Mouse (Mus musculus): Measurements from ENCODE around the gene Grhpr. TPM values are rescaled to one million over a fixed set of nuclear protein-coding genes. Genes with fewer than 3 reads are reported as not detected.
"Not testable (repeated sequence)": the region's sequence is repeated elsewhere in the genome, so short reads cannot be mapped to it uniquely, and the experiment has no call there.

The Grhpr gene
- polyA plus RNA-seq, 1 experiment from 2014 or later: 87.9 TPM

DNA sequence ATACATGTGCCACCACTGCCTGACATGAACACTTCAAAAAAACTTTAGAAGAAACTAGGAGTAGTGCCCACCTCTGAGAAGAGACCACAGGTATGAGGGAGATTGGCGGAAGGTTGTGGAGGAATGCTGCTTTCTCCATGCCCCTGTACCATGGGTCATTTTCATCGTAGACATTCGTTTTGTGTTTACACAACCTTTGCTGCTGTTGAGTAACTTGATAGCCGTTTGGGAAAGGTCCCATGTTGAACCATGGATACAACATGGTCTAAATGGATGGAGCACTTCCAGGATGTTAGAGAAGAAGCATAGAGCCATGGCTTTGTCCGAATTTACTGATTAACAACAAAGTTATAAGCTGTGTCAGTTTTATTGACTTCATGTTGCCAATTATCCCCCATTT is 3.0 kb upstream of the Grhpr start:
- H3K27ac ChIP-seq (ENCODE audit: low read depth, low read length): no peak overlapping the region
- WGBS (ENCODE audit: insufficient replicate concordance): 76% methylated on average over 5 of the region's 5 CpGs
- no peak overlapping the region for H3K9ac ChIP-seq (ENCODE audit: low read depth, low read length)
- ATAC-seq (replicated peaks; ENCODE audit: insufficient number of reproducible peaks, low FRiP score, low TSS enrichment): no peak
- no peaks in the 10 kb centered on the region for H3K27me3 ChIP-seq (ENCODE audit: control insufficient read depth, insufficient read depth, low read length)
- H3K9me3 ChIP-seq (replicated peaks; ENCODE audit: control insufficient read depth, low read length): no peaks in the 10 kb centered on the region
- no peak overlapping the region for H3K4me3 ChIP-seq (ENCODE audit: low read depth, low read length)
- no peak overlapping the region for H3K4me2 ChIP-seq
- H3K36me3 ChIP-seq (ENCODE audit: control insufficient read depth, insufficient read depth, low read length): no peaks in the 10 kb centered on the region
- peaks cover 19% of the 10 kb centered on the region for H3K4me1 ChIP-seq (ENCODE audit: control insufficient read depth, insufficient read depth, low read length)

DNA sequence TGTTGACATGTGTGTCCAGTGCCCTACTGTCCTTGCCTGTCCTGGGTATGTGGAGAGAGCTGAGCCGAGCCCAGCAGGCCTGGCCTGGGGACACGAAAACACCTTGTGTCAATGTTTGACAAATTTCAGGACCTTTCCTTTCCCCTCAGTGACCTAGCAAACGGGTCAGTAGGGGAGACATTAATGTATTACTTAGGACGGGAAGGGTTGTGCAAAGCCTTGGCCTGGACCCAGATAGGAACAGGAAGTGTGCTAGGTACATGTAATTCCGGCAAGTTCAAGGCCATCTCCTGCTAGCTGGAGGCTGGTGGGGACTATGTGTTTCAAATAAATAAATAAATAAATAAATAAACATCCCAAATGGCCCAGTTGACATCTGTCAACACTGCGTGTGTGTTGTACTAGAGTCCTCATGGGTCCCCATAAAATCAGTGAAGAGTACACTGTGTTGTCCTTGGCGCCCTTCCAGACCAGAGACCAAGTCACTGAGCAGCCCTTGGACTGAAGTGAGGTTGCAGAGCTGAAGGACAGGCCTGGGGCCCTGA is 1.3 kb upstream of the Grhpr start:
- Histone ChIP-seq H3K27ac (ENCODE audit: low read depth, low read length) (no peak overlapping the region), H3K27me3 (ENCODE audit: control insufficient read depth, insufficient read depth, low read length) (no peaks in the 10 kb centered on the region), H3K36me3 (ENCODE audit: control insufficient read depth, insufficient read depth, low read length) (no peaks in the 10 kb centered on the region; the same call in 1 of the 2 replicates), H3K4me1 (ENCODE audit: control insufficient read depth, insufficient read depth, low read length) (peaks cover 22% of the 10 kb centered on the region), H3K4me2 (no peak overlapping the region), H3K4me3 (ENCODE audit: low read depth, low read length) (no peak overlapping the region), H3K9ac (ENCODE audit: low read depth, low read length) (no peak overlapping the region), H3K9me3 (replicated peaks; ENCODE audit: control insufficient read depth, low read length) (no peaks in the 10 kb centered on the region)
- WGBS (ENCODE audit: insufficient replicate concordance): 68% methylated on average over 7 of the region's 7 CpGs
- no peak for ATAC-seq (replicated peaks; ENCODE audit: insufficient number of reproducible peaks, low FRiP score, low TSS enrichment)

DNA sequence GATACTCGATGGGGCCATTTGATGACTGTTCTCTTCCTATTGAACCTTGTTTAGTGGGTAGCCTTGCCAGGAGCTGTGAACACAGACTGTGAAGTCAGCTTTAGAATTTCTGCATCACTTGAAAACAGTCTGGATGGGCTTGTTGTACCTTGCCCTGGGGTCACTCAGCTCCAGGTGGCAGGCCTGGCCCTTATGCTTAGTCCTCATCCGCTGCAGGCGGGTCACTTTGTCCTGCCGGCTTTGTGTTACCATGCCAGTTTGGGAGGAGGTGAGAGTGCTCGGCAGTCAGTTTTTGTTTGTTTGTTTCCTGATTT is 736 bp downstream of the Grhpr start:
- WGBS (ENCODE audit: insufficient replicate concordance): 31% methylated on average over 5 of the region's 5 CpGs
- Histone ChIP-seq H3K4me3 (ENCODE audit: low read depth, low read length) (peak overlapping the region; percentile 88), H3K27ac (ENCODE audit: low read depth, low read length) (peak overlapping the region; percentile 90), H3K9me3 (replicated peaks; ENCODE audit: control insufficient read depth, low read length) (no peaks in the 10 kb centered on the region), H3K27me3 (ENCODE audit: control insufficient read depth, insufficient read depth, low read length) (no peaks in the 10 kb centered on the region), H3K4me1 (ENCODE audit: control insufficient read depth, insufficient read depth, low read length) (peaks cover 22% of the 10 kb centered on the region), H3K4me2 (peak overlapping the region; percentile 96), H3K9ac (ENCODE audit: low read depth, low read length) (peak overlapping the region; percentile 93), H3K36me3 (ENCODE audit: control insufficient read depth, insufficient read depth, low read length) (peaks cover 4% of the 10 kb centered on the region; the same call in 1 of the 2 replicates)
- no peak for ATAC-seq (replicated peaks; ENCODE audit: insufficient number of reproducible peaks, low FRiP score, low TSS enrichment)

DNA sequence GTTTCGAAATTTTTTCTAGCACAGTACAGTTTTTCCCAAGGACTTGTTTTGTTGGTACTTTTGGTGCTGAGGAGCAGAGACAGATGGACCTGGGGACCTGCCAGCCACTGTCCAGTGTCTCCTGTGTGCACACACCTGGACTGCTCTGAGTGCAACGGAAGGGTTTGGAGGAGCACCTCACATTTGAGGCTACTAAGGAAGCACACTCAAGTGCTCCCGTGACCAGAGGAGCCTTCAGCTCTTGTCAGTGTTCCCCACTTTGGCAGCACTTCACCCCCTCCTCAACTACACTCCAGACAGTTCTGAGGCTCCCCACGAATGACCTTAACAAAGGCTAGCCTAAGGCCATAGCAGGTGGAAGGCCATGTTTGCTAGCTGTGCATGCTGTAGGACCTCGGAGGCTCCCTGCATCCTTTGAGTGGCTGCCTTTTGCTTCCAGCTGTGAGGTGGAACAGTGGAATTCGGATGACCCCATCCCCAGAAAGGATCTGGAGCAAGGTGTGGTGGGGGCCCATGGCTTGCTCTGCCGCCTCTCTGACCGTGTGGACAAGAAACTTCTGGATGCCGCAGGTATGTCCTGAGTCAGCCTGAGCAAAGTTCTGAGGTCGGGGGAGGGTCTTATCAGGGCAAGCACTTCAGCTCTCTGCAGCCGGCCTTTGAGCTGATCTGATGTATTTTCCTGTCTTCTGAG is 1.4 kb downstream of the Grhpr start:
- Histone ChIP-seq H3K9me3 (replicated peaks; ENCODE audit: control insufficient read depth, low read length) (no peaks in the 10 kb centered on the region), H3K4me3 (ENCODE audit: low read depth, low read length) (peak overlapping the region; percentile 88), H3K36me3 (ENCODE audit: control insufficient read depth, insufficient read depth, low read length) (peaks cover 6% of the 10 kb centered on the region; the same call in 1 of the 2 replicates), H3K4me1 (ENCODE audit: control insufficient read depth, insufficient read depth, low read length) (peaks cover 22% of the 10 kb centered on the region), H3K27me3 (ENCODE audit: control insufficient read depth, insufficient read depth, low read length) (no peaks in the 10 kb centered on the region), H3K4me2 (peak overlapping the region; percentile 96), H3K9ac (ENCODE audit: low read depth, low read length) (peak overlapping the region; percentile 46), H3K27ac (ENCODE audit: low read depth, low read length) (no peak overlapping the region)
- ATAC-seq (replicated peaks; ENCODE audit: insufficient number of reproducible peaks, low FRiP score, low TSS enrichment): no peak
- WGBS (ENCODE audit: insufficient replicate concordance): 53% methylated on average over 11 of the region's 11 CpGs

DNA sequence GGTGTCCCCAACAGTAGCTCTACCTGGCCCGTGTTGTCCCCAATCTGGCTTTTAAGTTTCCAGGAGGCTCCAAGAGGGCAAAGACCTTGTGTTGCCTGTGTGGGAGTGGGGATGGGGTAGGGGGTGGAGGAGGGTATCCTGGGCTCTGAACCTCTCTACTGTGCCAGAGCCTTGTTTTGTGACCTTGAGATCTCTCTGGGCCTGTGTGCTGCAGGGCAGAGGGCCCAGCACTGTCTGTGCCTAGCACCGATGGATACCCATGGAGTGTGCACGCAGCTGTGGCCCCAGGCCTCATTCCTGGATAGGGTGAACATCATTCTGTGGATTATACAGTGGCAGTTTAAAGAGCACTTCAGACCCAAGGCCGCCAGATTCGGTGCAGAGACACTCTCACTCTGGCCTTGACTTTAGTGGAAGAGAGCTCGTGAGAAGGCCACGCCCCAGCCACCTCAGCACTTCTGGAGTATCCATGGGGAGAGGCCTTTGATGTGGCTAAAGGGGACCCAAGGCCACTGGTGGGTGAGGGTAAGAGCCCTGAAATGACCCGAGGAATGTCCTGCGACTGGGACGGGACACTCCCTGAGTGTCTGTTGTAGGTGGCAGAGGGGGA is 2.0 kb downstream of the Grhpr start:
- Histone ChIP-seq H3K27me3 (ENCODE audit: control insufficient read depth, insufficient read depth, low read length) (no peaks in the 10 kb centered on the region), H3K27ac (ENCODE audit: low read depth, low read length) (no peak overlapping the region), H3K4me1 (ENCODE audit: control insufficient read depth, insufficient read depth, low read length) (peaks cover 22% of the 10 kb centered on the region), H3K9ac (ENCODE audit: low read depth, low read length) (peak overlapping the region; percentile 46), H3K4me3 (ENCODE audit: low read depth, low read length) (peak overlapping the region; percentile 19), H3K36me3 (ENCODE audit: control insufficient read depth, insufficient read depth, low read length) (peaks cover 8% of the 10 kb centered on the region; the same call in 1 of the 2 replicates), H3K4me2 (peak overlapping the region; percentile 96), H3K9me3 (replicated peaks; ENCODE audit: control insufficient read depth, low read length) (no peaks in the 10 kb centered on the region)
- 57% methylated on average over 10 of the region's 10 CpGs for WGBS (ENCODE audit: insufficient replicate concordance)
- ATAC-seq (replicated peaks; ENCODE audit: insufficient number of reproducible peaks, low FRiP score, low TSS enrichment): no peak

DNA sequence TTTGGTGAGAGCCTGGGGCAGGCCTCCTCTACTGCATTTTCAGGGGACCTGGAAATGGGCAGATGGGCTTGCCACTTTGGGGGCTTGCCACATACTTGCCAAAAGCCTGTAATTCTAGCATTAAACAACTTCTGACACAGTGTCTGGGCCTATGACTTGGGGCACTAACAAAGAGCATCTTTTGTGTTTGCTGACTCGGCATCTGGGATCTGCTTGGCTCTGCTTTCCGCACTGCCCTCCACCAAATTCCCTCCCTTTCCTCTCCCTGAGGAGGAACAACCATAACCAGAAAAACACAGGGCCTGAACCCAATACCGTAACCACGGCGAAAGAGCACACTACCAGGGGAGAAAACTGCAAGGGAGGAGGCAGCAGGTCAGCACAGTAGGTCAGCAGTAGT is 9.4 kb downstream of the Grhpr start:
- Histone ChIP-seq H3K4me2 (no peak overlapping the region), H3K4me1 (ENCODE audit: control insufficient read depth, insufficient read depth, low read length) (no peaks in the 10 kb centered on the region), H3K27ac (ENCODE audit: low read depth, low read length) (no peak overlapping the region), H3K4me3 (ENCODE audit: low read depth, low read length) (no peak overlapping the region), H3K27me3 (ENCODE audit: control insufficient read depth, insufficient read depth, low read length) (no peaks in the 10 kb centered on the region), H3K9ac (ENCODE audit: low read depth, low read length) (no peak overlapping the region), H3K36me3 (ENCODE audit: control insufficient read depth, insufficient read depth, low read length) (peaks cover 23% of the 10 kb centered on the region), H3K9me3 (replicated peaks; ENCODE audit: control insufficient read depth, low read length) (no peaks in the 10 kb centered on the region)
- no peak for ATAC-seq (replicated peaks; ENCODE audit: insufficient number of reproducible peaks, low FRiP score, low TSS enrichment)
- 93% methylated on average over 5 of the region's 5 CpGs for WGBS (ENCODE audit: insufficient replicate concordance)

DNA sequence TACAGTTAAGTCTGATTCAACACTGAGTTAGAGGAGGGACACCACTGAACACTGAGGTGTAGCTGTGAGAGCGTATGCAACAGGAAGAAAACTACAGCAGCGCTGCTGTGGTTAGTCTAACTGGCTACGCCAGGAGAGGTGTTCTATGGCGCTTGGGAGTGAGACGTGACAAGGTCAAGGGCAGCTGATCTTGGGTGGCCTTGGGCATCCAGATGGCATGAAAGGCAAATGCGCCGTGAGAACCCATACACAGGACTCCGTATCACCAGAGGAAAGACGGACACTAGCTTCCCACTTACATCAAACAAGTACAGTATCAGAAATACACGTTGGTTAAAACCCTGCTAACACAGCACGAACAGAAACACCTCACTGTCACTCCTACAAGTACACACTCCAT is 11.1 kb downstream of the Grhpr start:
- peaks cover 19% of the 10 kb centered on the region for H3K36me3 ChIP-seq (ENCODE audit: control insufficient read depth, insufficient read depth, low read length)
- H3K4me3 ChIP-seq (ENCODE audit: low read depth, low read length); H3K9me3 ChIP-seq (replicated peaks; ENCODE audit: control insufficient read depth, low read length); ATAC-seq (replicated peaks; ENCODE audit: insufficient number of reproducible peaks, low FRiP score, low TSS enrichment); H3K4me2 ChIP-seq; H3K9ac ChIP-seq (ENCODE audit: low read depth, low read length); H3K27me3 ChIP-seq (ENCODE audit: control insufficient read depth, insufficient read depth, low read length); H3K4me1 ChIP-seq (ENCODE audit: control insufficient read depth, insufficient read depth, low read length); H3K27ac ChIP-seq (ENCODE audit: low read depth, low read length): not testable (repeated sequence)
- 87% methylated on average over 11 of the region's 11 CpGs for WGBS (ENCODE audit: insufficient replicate concordance)

DNA sequence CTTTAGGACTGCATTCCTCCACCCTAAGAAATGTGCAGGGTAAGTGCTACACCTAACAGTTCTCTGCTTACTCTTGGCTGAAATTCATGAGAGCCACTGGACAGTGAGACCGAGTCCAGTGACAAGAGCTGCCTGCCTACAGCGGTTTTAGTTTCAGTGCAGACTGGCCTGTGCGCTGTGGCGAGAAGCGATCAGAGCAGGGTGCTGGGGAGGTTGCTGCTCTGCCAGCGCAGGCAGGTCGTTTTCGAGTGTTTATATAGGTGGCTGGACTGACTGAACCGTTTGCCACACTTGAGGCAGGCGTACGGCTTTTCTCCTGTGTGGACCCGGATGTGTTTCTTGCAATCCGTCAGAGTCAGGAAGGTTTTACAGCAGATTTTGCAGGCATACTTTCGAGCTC is 12.0 kb downstream of the Grhpr start:
- ATAC-seq (replicated peaks; ENCODE audit: insufficient number of reproducible peaks, low FRiP score, low TSS enrichment); H3K9ac ChIP-seq (ENCODE audit: low read depth, low read length); H3K4me1 ChIP-seq (ENCODE audit: control insufficient read depth, insufficient read depth, low read length); H3K4me2 ChIP-seq; H3K27ac ChIP-seq (ENCODE audit: low read depth, low read length); H3K27me3 ChIP-seq (ENCODE audit: control insufficient read depth, insufficient read depth, low read length); H3K4me3 ChIP-seq (ENCODE audit: low read depth, low read length); H3K9me3 ChIP-seq (replicated peaks; ENCODE audit: control insufficient read depth, low read length): not testable (repeated sequence)
- H3K36me3 ChIP-seq (ENCODE audit: control insufficient read depth, insufficient read depth, low read length): peaks cover 15% of the 10 kb centered on the region
- 80% methylated on average over 14 of the region's 14 CpGs for WGBS (ENCODE audit: insufficient replicate concordance)

All from heart, embryonic 11.5 days (tissue).